8 mouse cellular contexts compared by ENCODE assay signal in genomic region chr19:4438791-4439160, GRCm38 (mm10). TPM values are rescaled to one million over a fixed set of nuclear protein-coding genes. Genes with fewer than 3 reads are reported as not detected.
A peak's percentile ranks its signal among the peaks of the same experiment; 100 is the strongest.
DNase-seq lines count a peak whose midpoint lies in the region; ATAC-seq lines count a peak whose summit lies in the region.

No protein-coding gene starts in this region.

- peaks cover 33% of the 10 kb centered on the region for H3K4me1 ChIP-seq in lung, embryonic 16.5 days (replicated peaks; ENCODE audit: control insufficient read depth, insufficient read depth, low read length)
- H3K4me1 ChIP-seq in embryonic facial prominence, embryonic 15.5 days = peaks cover 47% of the 10 kb centered on the region
- H3K4me1 ChIP-seq in limb, embryonic 11.5 days (ENCODE audit: control insufficient read depth, insufficient read depth, low read length) = peaks cover 8% of the 10 kb centered on the region; the same call in 1 of the 2 replicates
- peaks cover 31% of the 10 kb centered on the region; the same call in 1 of the 2 replicates for H3K4me1 ChIP-seq in stomach, embryonic 14.5 days (ENCODE audit: control insufficient read depth, insufficient read depth, low read length)

- peaks cover 5% of the 10 kb centered on the region; the same call in 1 of the 2 replicates for H3K36me3 ChIP-seq in lung, embryonic 16.5 days (ENCODE audit: control insufficient read depth, insufficient read depth, low read length)
- H3K36me3 ChIP-seq in embryonic facial prominence, embryonic 15.5 days = no peaks in the 10 kb centered on the region
- H3K36me3 ChIP-seq in limb, embryonic 11.5 days (ENCODE audit: control insufficient read depth, insufficient read depth, low read length) = no peaks in the 10 kb centered on the region
- no peaks in the 10 kb centered on the region for H3K36me3 ChIP-seq in stomach, embryonic 14.5 days (ENCODE audit: control insufficient read depth, insufficient read depth, low read length)

- peak overlapping the region; percentile 92 for H3K9ac ChIP-seq in lung, embryonic 16.5 days (ENCODE audit: low read length)
- peak overlapping the region; percentile 68 for H3K9ac ChIP-seq in embryonic facial prominence, embryonic 15.5 days
- peak overlapping the region; percentile 64 for H3K9ac ChIP-seq in limb, embryonic 11.5 days (ENCODE audit: low read length)
- peak overlapping the region; percentile 56 for H3K9ac ChIP-seq in stomach, embryonic 14.5 days (replicated peaks; ENCODE audit: low read depth, low read length)

- peak; percentile 1; the same call in 1 of the 2 replicates for ATAC-seq in lung, embryonic 16.5 days (ENCODE audit: low read depth)
- no peak for ATAC-seq in embryonic facial prominence, embryonic 15.5 days (ENCODE audit: insufficient number of reproducible peaks, low FRiP score, low TSS enrichment, low read depth)
- ATAC-seq in limb, embryonic 11.5 days (ENCODE audit: insufficient number of reproducible peaks, low FRiP score, low TSS enrichment, low read depth) = no peak
- ATAC-seq in stomach, embryonic 14.5 days (ENCODE audit: insufficient number of reproducible peaks, insufficient read depth, low FRiP score, low read depth) = no peak

- H3K27ac ChIP-seq in lung, embryonic 16.5 days (ENCODE audit: low read length) = peak overlapping the region; percentile 41
- peak overlapping the region; percentile 82 for H3K27ac ChIP-seq in embryonic facial prominence, embryonic 15.5 days (replicated peaks)
- no peak overlapping the region for H3K27ac ChIP-seq in limb, embryonic 11.5 days (replicated peaks; ENCODE audit: low read depth, low read length)
- H3K27ac ChIP-seq in stomach, embryonic 14.5 days (ENCODE audit: low read length) = peak overlapping the region; percentile 34; the same call in 1 of the 2 replicates

- WGBS in lung, embryonic 16.5 days = 5% methylated on average over 8 of the region's 8 CpGs
- WGBS in embryonic facial prominence, embryonic 15.5 days = 5% methylated on average over 8 of the region's 8 CpGs
- 6% methylated on average over 8 of the region's 8 CpGs for WGBS in limb, embryonic 11.5 days
- WGBS in stomach, embryonic 14.5 days = 6% methylated on average over 8 of the region's 8 CpGs

- no peaks in the 10 kb centered on the region for H3K9me3 ChIP-seq in lung, embryonic 16.5 days (ENCODE audit: control insufficient read depth, low read length)
- no peaks in the 10 kb centered on the region for H3K9me3 ChIP-seq in embryonic facial prominence, embryonic 15.5 days (replicated peaks)
- H3K9me3 ChIP-seq in limb, embryonic 11.5 days (ENCODE audit: control insufficient read depth, low read length) = no peaks in the 10 kb centered on the region
- H3K9me3 ChIP-seq in stomach, embryonic 14.5 days (ENCODE audit: control insufficient read depth, low read depth, low read length) = no peaks in the 10 kb centered on the region

- no peaks in the 10 kb centered on the region for H3K27me3 ChIP-seq in lung, embryonic 16.5 days (ENCODE audit: control insufficient read depth, insufficient read depth, low read depth, low read length)
- H3K27me3 ChIP-seq in embryonic facial prominence, embryonic 15.5 days = no peaks in the 10 kb centered on the region
- H3K27me3 ChIP-seq in limb, embryonic 11.5 days (ENCODE audit: control insufficient read depth, insufficient read depth, low read length) = no peaks in the 10 kb centered on the region
- no peaks in the 10 kb centered on the region for H3K27me3 ChIP-seq in stomach, embryonic 14.5 days (ENCODE audit: control insufficient read depth, insufficient read depth, low read length)

- no peak for DNase-seq in lung, postnatal 4 days
- DNase-seq in limb, embryonic 11.5 days (ENCODE audit: low spot score) = no peak
- DNase-seq in gastrocnemius, postnatal 25 days = no peak
- DNase-seq in T-cell, adult 2 months (ENCODE audit: low spot score) = no peak
- DNase-seq in retina, embryonic 14.5 days (ENCODE audit: low spot score) = no peak

- H3K4me3 ChIP-seq in lung, embryonic 16.5 days (ENCODE audit: low read length) = peak overlapping the region; percentile 86
- H3K4me3 ChIP-seq in embryonic facial prominence, embryonic 15.5 days (replicated peaks) = peak overlapping the region; percentile 75
- H3K4me3 ChIP-seq in limb, embryonic 11.5 days (ENCODE audit: low read depth, low read length) = peak overlapping the region; percentile 53
- H3K4me3 ChIP-seq in stomach, embryonic 14.5 days (ENCODE audit: low read depth, low read length) = peak overlapping the region; percentile 77

- H3K4me2 ChIP-seq in lung, embryonic 16.5 days (ENCODE audit: low read depth, low read length) = peak overlapping the region; percentile 86
- H3K4me2 ChIP-seq in embryonic facial prominence, embryonic 15.5 days (replicated peaks) = peak overlapping the region; percentile 91
- H3K4me2 ChIP-seq in limb, embryonic 11.5 days (ENCODE audit: low read depth, severe bottlenecking) = peak overlapping the region; percentile 85
- peak overlapping the region; percentile 83 for H3K4me2 ChIP-seq in stomach, embryonic 14.5 days (replicated peaks; ENCODE audit: low read depth, low read length)

RNA-seq across cellular contexts. Expression of gene Rhod, which starts 0.5 kb away (rescaled TPM):
- 32.5 and 34.9 TPM in 2 replicates for polyA plus RNA-seq in lung, embryonic 16.5 days (2015; fragmentation: Nextera tagmentation; extraction: Ambion mirVana)
- polyA plus RNA-seq in embryonic facial prominence, embryonic 15.5 days (2015; fragmentation: Nextera tagmentation; extraction: Ambion mirVana) = 47.4 and 50.5 TPM in 2 replicates
- polyA plus RNA-seq in limb, embryonic 11.5 days (2014; fragmentation: Nextera tagmentation; extraction: Ambion mirVana) = 37.3 and 39.0 TPM in 2 replicates
- polyA plus RNA-seq in stomach, embryonic 14.5 days (2014; fragmentation: Nextera tagmentation; extraction: Ambion mirVana) = 29.1 and 43.7 TPM in 2 replicates
- total RNA-seq in gastrocnemius, postnatal 25 days (2021) = under 1 TPM; 0.56 to 0.75 TPM

RNA-seq across cellular contexts. Expression of gene Syt12, which starts 38.5 kb away (rescaled TPM):
- polyA plus RNA-seq in lung, embryonic 16.5 days (2015; fragmentation: Nextera tagmentation; extraction: Ambion mirVana) = 1.2 and 1.6 TPM in 2 replicates
- polyA plus RNA-seq in embryonic facial prominence, embryonic 15.5 days (2015; fragmentation: Nextera tagmentation; extraction: Ambion mirVana) = 1.5 and 1.7 TPM in 2 replicates
- 0.09 and 0.49 TPM in 2 replicates for polyA plus RNA-seq in limb, embryonic 11.5 days (2014; fragmentation: Nextera tagmentation; extraction: Ambion mirVana)
- polyA plus RNA-seq in stomach, embryonic 14.5 days (2014; fragmentation: Nextera tagmentation; extraction: Ambion mirVana) = 0.41 and 0.50 TPM in 2 replicates
- 1 to 10 TPM; 6.5 to 8.5 TPM for total RNA-seq in gastrocnemius, postnatal 25 days (2021)

RNA-seq across cellular contexts. Expression of gene Kdm2a, which starts 40.7 kb away (rescaled TPM):
- polyA plus RNA-seq in lung, embryonic 16.5 days (2015; fragmentation: Nextera tagmentation; extraction: Ambion mirVana) = 35.1 and 42.9 TPM in 2 replicates
- 50.4 and 55.0 TPM in 2 replicates for polyA plus RNA-seq in embryonic facial prominence, embryonic 15.5 days (2015; fragmentation: Nextera tagmentation; extraction: Ambion mirVana)
- polyA plus RNA-seq in limb, embryonic 11.5 days (2014; fragmentation: Nextera tagmentation; extraction: Ambion mirVana) = 61.0 and 69.3 TPM in 2 replicates
- polyA plus RNA-seq in stomach, embryonic 14.5 days (2014; fragmentation: Nextera tagmentation; extraction: Ambion mirVana) = 56.4 and 58.2 TPM in 2 replicates
- total RNA-seq in gastrocnemius, postnatal 25 days (2021) = 10 to 100 TPM; 26.5 to 28.3 TPM

RNA-seq across cellular contexts. Expression of gene 2010003K11Rik, which starts 59.6 kb away (rescaled TPM):
- polyA plus RNA-seq in lung, embryonic 16.5 days (2015; fragmentation: Nextera tagmentation; extraction: Ambion mirVana) = not detected in 2 replicates
- polyA plus RNA-seq in embryonic facial prominence, embryonic 15.5 days (2015; fragmentation: Nextera tagmentation; extraction: Ambion mirVana) = not detected in 2 replicates
- not detected in 2 replicates for polyA plus RNA-seq in limb, embryonic 11.5 days (2014; fragmentation: Nextera tagmentation; extraction: Ambion mirVana)
- polyA plus RNA-seq in stomach, embryonic 14.5 days (2014; fragmentation: Nextera tagmentation; extraction: Ambion mirVana) = not detected in 2 replicates
- under 1 TPM in 1 of 2 experiments, not detected in 1; 0.99 TPM for total RNA-seq in gastrocnemius, postnatal 25 days (2021)
